Mouse (Mus musculus) midbrain, postnatal 0 days (tissue): ENCODE measurements around the gene Gm49373. TPM values are rescaled to one million over a fixed set of nuclear protein-coding genes. Genes with fewer than 3 reads are reported as not detected.
"Not testable (repeated sequence)": the region's sequence is repeated elsewhere in the genome, so short reads cannot be mapped to it uniquely, and the experiment has no call there.

Source experiments
- ATAC-seq: fragments of 200-750 bp; cut with Nextera tagmentation; 2 replicates; pipeline ENCODE4 v1.8.0; 2017; ENCODE audit warnings: moderate number of reproducible peaks, mild to moderate bottlenecking, moderate TSS enrichment, moderate library complexity; ENCODE audit not compliant: low FRiP score
- DNase-seq: peaks from one replicate; pipeline ENCODE4 v3.0.0-alpha.2; 2015; ENCODE audit warnings: low spot score
- H3K27ac ChIP-seq: fragments of 300-500 bp; sonication (generic); 2 replicates; pipeline ENCODE4 v1.5.1; 2014; ENCODE audit warnings: low read depth, mild to moderate bottlenecking, low read length, mixed read lengths
- H3K27me3 ChIP-seq: fragments of 300-500 bp; sonication (generic); 2 replicates; pipeline ENCODE4 v1.6.1; 2014; ENCODE audit warnings: low read length, control low read depth, mixed read lengths; ENCODE audit not compliant: insufficient read depth
- H3K36me3 ChIP-seq: fragments of 300-500 bp; sonication (generic); 2 replicates; pipeline ENCODE4 v1.6.1; 2014; ENCODE audit warnings: low read length, control low read depth, mixed read lengths; ENCODE audit not compliant: insufficient read depth
- H3K4me1 ChIP-seq: fragments of 300-500 bp; sonication (generic); 2 replicates; pipeline ENCODE4 v1.6.1; 2014; ENCODE audit warnings: mild to moderate bottlenecking, control low read depth, antibody characterized with exemption, low read length, mixed read lengths; ENCODE audit not compliant: insufficient read depth
- H3K4me2 ChIP-seq: fragments of 300-500 bp; sonication (generic); 2 replicates; pipeline ENCODE4 v1.6.1; 2014; ENCODE audit warnings: low read depth, mild to moderate bottlenecking, low read length, mixed read lengths; ENCODE audit not compliant: poor library complexity, severe bottlenecking
- H3K4me3 ChIP-seq: fragments of 300-500 bp; sonication (generic); 2 replicates; pipeline ENCODE4 v1.5.1; 2014; ENCODE audit warnings: low read depth, mild to moderate bottlenecking, low read length, moderate library complexity
- H3K9ac ChIP-seq: fragments of 300-500 bp; sonication (generic); replicated peaks from 2 replicates; pipeline ENCODE4 v1.6.1; 2014; ENCODE audit warnings: mild to moderate bottlenecking, low read length, moderate library complexity, mixed read lengths; ENCODE audit not compliant: poor library complexity, severe bottlenecking
- H3K9me3 ChIP-seq: fragments of 300-500 bp; sonication (generic); 2 replicates; pipeline ENCODE4 v1.6.1; 2016; ENCODE audit warnings: low read length, control low read depth
- CTCF ChIP-seq: IDR thresholded peaks from 2 replicates; pipeline ENCODE4 v1.5.1; 2016; ENCODE audit warnings: antibody characterized with exemption, mild to moderate bottlenecking
- WGBS: fragments of 180-500 bp; shearing (Covaris S2); extraction: QIAGEN DNeasy Blood & Tissue Kit; methylation state at CpG from one replicate; pipeline ENCODE4 v1.1.7; 2014; 5-methylcytosine and 5-hydroxymethylcytosine counted together
- polyA plus RNA-seq: library from polyadenylated mRNA; unstranded; fragments of >200 nt; fragmentation: Nextera tagmentation; extraction: Ambion mirVana; gene quantifications from 2 replicates; pipeline ENCODE4 v1.2.1, GENCODE M21; 2015
- total RNA-seq: library from RNA; depleted of rRNA; stranded (reverse); fragments of >200 nt; gene quantifications from 2 replicates; pipeline ENCODE4 v1.2.3, GENCODE M21; 2014

The Gm49373 gene
- total and polyA plus RNA-seq, 2 experiments from 2014 or later, result 0.94 to 2.7 TPM

- Histone ChIP-seq H3K27me3 (no peaks in the 10 kb centered on the region), H3K27ac (no peak overlapping the region), H3K4me3 (no peak overlapping the region), H3K9ac (no peak overlapping the region), H3K4me2 (no peak overlapping the region), H3K36me3 (no peaks in the 10 kb centered on the region), H3K9me3 (no peaks in the 10 kb centered on the region), H3K4me1 (no peaks in the 10 kb centered on the region)
- ATAC-seq (no peak), DNase-seq (no peak)
- 65% methylated on average over 10 of the region's 10 CpGs for WGBS
- TF ChIP-seq CTCF, result no peak
Measured at GRCm38 (mm10) chr9:21051578-21051977, 21.3 kb downstream of the Gm49373 start.

GRCm38 (mm10) chr9:21045235-21045634 is 27.7 kb downstream of the Gm49373 start:
- DNase-seq (no peak), ATAC-seq (no peak)
- Histone ChIP-seq H3K27me3 (no peaks in the 10 kb centered on the region), H3K9me3 (no peaks in the 10 kb centered on the region), H3K4me1 (no peaks in the 10 kb centered on the region), H3K9ac (no peak overlapping the region), H3K36me3 (no peaks in the 10 kb centered on the region), H3K4me3 (no peak overlapping the region), H3K27ac (no peak overlapping the region), H3K4me2 (no peak overlapping the region)
- no peak for TF ChIP-seq CTCF
- WGBS, result 82% methylated on average over 3 of the region's 3 CpGs

- WGBS, result 42% methylated on average over 1 of the region's 1 CpGs
- H3K4me2 ChIP-seq, H3K4me3 ChIP-seq, ATAC-seq, H3K4me1 ChIP-seq, H3K27ac ChIP-seq, H3K27me3 ChIP-seq, H3K36me3 ChIP-seq, DNase-seq, H3K9me3 ChIP-seq, H3K9ac ChIP-seq: not testable (repeated sequence)
Measured at GRCm38 (mm10) chr9:21044785-21045184, 28.1 kb downstream of the Gm49373 start.

- 0 out of 2 replicates have a peak, but pooled peaks cover under 1% of the 10 kb centered on the region for H3K4me1 ChIP-seq
- H3K9ac ChIP-seq, result no peak overlapping the region
- H3K27ac ChIP-seq, result no peak overlapping the region
- DNase-seq (no peak), ATAC-seq (no peak)
- H3K27me3 ChIP-seq, result peaks cover 3% of the 10 kb centered on the region; the same call in 1 of the 2 replicates
- H3K36me3 ChIP-seq, result no peaks in the 10 kb centered on the region
- TF ChIP-seq CTCF, result no peak
- H3K9me3 ChIP-seq, result no peaks in the 10 kb centered on the region
- 90% methylated on average over 4 of the region's 4 CpGs for WGBS
- no peak overlapping the region for H3K4me2 ChIP-seq
- H3K4me3 ChIP-seq, result no peak overlapping the region
Measured at GRCm38 (mm10) chr9:21043563-21043962, 29.3 kb downstream of the Gm49373 start.

GRCm38 (mm10) chr9:21041308-21041707 is 31.6 kb downstream of the Gm49373 start:
- DNase-seq (no peak), ATAC-seq (no peak)
- Histone ChIP-seq H3K27ac (no peak overlapping the region), H3K9me3 (no peaks in the 10 kb centered on the region), H3K4me3 (no peak overlapping the region), H3K27me3 (peaks cover 16% of the 10 kb centered on the region), H3K36me3 (no peaks in the 10 kb centered on the region), H3K4me2 (no peak overlapping the region), H3K4me1 (peaks cover 14% of the 10 kb centered on the region; the same call in 1 of the 2 replicates), H3K9ac (no peak overlapping the region)
- no peak for TF ChIP-seq CTCF
- 56% methylated on average over 4 of the region's 4 CpGs for WGBS

- no peak overlapping the region for H3K4me3 ChIP-seq
- peaks cover 31% of the 10 kb centered on the region for H3K27me3 ChIP-seq
- TF ChIP-seq CTCF, result no peak
- H3K4me1 ChIP-seq, result peaks cover 22% of the 10 kb centered on the region; the same call in 1 of the 2 replicates
- DNase-seq, result no peak
- H3K9ac ChIP-seq, result no peak overlapping the region
- no peak overlapping the region for H3K27ac ChIP-seq
- no peak overlapping the region for H3K4me2 ChIP-seq
- H3K9me3 ChIP-seq, result no peaks in the 10 kb centered on the region
- 66% methylated on average over 3 of the region's 3 CpGs for WGBS
- ATAC-seq, result no peak
- H3K36me3 ChIP-seq, result no peaks in the 10 kb centered on the region
Measured at GRCm38 (mm10) chr9:21039779-21040178, 33.1 kb downstream of the Gm49373 start.
